Mouse (Mus musculus) frontal cortex, adult (tissue): ENCODE results near the gene 1700056E22Rik.

ENCODE experiments used
- ATAC-seq: cut with Nextera tagmentation; 2 replicates; pipeline ENCODE4 v1.9.2; 2017; ENCODE audit warnings: mild to moderate bottlenecking, moderate library complexity, mixed read lengths; ENCODE audit not compliant: low TSS enrichment

The 1700056E22Rik gene

DNA sequence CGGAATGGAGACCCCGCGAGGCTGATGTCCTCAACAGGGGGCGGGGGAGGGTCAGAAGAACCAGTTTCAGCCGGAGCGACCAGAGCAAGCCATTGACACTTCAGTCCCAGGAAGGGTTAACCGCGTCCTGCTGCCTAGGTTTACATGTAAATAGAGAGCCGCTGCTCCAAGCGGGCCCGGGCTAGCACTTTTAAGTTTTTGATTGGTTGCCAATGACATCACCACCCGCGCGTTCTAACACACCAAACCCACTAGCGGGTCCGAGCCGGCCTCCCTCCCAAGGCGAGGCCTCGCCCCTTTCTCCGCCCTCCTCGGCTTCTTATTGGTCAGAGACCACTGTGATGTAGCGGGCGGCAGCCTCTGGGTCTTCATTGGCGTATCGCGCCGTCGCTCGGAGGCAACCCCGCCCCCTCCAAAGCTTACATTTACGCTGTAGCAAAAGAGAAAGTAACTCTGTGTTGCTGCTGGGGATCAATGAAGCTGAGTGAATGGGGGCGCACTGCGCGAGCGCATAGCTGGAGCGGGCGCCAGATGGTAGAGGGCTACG is at the start of gene 1700056E22Rik:
Gene 1700056E22Rik, minus strand, starts transcription at position 291 of the 547 bp plus-strand sequence.
- ATAC-seq: peak; percentile 97

DNA sequence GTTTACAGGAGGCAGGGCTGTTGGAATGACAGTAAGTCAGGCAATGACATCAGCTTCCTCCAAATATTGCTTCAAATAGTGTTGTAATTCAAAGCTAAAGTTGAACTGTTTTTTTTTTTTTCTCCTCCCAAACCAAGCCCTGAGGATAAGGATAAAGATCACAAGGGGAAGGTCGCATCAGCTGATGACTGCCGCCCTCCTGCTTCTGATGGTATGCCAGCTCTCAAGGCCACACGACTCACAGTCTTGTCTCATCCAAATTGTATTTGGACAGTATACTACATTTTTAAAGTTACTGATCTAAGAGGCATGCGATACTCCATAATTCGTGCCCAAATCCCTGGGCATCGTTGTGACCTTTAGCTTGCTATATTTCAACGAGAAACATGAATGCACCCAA is 49.1 kb upstream of the 1700056E22Rik start:
- ATAC-seq: no peak

- no peak for ATAC-seq
Measured at GRCm38 (mm10) chr1:184082661-184083060, 48.6 kb upstream of the 1700056E22Rik start.

GRCm38 (mm10) chr1:184079304-184079703 is 45.2 kb upstream of the 1700056E22Rik start:
- ATAC-seq: no peak

DNA sequence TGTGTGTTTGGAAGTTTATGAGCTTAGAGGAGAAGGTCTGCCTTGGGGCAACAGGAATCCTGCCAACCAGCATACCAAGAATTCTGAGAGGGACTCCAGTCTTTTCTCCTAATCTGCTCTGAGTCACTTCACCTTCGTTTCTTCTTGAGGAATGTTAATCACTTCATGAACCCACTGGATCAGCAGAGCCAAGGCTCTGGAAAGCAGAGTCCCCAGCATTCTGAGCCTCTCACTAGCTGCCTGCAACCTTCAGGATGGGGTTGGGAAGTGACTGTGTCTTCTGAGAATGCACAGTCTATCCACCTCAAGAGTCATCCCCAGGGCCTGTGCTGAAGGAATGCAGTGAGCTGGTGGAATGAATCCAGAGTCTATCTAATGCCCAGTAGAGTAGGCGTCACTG is 42.7 kb upstream of the 1700056E22Rik start:
- no peak for ATAC-seq

DNA sequence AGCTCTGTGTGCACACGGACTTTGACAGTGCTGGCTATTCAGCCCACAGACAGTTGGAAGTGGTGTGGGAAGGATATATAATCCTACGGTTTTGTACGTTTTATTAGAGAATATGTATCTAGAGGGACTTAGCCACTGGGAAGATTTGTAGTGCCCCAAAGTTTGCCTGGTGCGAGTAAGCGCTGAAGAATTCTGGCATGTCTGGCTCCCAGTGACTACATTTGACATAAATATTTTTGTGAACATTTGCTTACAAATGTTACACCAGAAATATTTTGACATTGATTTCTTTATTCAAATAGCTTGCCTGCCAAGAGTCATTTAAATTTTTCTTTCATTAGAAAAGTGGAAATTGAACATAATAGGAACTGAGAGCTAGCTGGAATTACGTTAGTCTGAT is 42.0 kb upstream of the 1700056E22Rik start:
- ATAC-seq: peak; percentile 38; the same call in 1 of the 2 replicates

DNA sequence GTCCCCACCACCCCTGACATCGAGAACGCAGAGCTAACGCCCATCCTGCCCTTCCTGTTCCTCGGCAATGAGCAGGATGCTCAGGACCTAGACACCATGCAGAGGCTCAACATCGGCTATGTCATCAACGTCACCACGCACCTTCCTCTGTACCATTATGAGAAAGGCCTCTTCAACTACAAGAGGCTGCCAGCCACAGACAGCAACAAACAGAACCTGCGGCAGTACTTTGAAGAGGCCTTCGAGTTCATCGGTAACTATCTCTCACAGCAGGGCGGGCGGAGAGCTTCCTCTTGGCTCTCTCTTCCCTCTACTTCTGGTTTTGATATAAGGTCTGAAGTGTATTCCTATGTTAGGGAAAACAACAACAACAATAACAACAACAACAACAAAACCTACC is 34.9 kb upstream of the 1700056E22Rik start:
- ATAC-seq: no peak

- ATAC-seq: no peak
Measured at GRCm38 (mm10) chr1:184067704-184068558, 33.8 kb upstream of the 1700056E22Rik start.

GRCm38 (mm10) chr1:184066460-184067287 is 32.6 kb upstream of the 1700056E22Rik start:
- ATAC-seq: no peak

DNA sequence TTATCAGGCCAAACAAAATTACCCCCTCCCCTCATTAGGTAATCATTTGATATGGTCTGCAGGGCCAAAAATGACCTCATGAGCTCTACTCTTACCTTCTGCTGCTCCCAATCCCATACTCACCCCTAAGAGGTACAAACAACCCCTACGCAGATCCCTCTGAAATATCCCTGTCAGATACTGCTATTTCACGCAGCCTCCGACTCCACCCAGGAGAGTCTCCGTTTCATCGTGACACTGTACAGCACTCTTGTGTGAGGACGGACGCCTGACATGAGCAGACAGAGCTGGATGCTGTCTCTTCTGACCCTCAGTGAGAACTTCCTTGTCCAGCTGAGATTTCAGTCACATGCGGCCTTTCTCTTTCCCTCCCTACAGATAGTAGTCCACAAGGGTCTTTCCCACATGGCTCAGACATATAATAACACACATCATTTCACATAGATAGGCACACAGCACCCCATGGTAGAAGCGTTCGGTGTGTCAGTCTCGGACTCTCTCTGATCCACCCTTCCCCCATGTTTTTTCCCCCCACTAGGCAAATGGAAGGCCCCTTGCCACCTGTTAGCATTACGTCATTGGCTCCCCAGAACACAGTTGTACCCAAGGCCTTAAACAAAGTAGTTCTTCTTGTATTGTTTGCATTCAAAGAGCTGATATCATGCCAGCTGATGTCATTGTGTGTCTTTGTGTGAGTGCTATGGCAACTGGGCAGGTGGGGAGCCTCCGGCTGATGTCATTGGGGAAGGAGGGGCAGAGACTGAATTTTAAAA is 31.7 kb upstream of the 1700056E22Rik start:
- peak; percentile 41 for ATAC-seq

DNA sequence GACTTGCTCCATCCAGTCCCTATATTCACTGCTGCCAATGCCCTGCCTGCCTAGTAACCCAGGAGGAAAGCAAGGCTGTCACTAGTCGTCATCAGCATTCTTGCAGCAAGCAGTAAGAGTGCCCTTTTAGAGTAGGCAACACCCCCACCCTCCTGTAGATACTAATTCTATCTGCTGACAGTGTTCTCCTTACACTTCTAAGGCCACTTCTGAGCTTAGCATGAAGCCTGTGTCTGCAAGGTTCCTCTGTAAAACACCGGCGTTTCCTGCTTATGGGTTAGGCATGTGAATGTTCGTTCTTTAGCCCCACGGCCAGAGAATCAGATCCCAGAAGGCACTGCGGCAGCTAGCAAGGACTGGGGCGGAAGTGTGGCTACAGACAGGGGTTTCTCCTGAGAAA is 30.2 kb upstream of the 1700056E22Rik start:
- no peak for ATAC-seq

DNA sequence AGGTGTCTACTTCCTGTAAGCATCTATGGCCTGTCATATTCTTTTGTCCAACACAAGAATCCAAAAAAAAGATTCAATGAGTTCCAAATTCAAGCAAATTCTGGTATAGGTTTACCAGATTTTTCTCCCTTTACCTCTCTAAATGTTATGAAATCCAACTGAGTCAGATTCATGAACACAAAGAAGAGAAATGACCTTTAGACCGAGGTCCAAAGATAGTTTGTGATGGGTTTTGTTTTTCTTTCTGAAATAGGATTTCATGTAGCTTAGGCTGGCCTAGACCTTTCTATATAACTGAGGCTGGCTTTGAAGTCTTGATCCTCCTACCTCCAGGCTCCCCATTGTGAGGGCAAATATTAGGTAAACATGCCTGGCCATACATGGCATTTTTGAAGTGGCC is 27.8 kb upstream of the 1700056E22Rik start:
- no peak for ATAC-seq

- no peak for ATAC-seq
Measured at GRCm38 (mm10) chr1:184060828-184061734, 27.0 kb upstream of the 1700056E22Rik start.

DNA sequence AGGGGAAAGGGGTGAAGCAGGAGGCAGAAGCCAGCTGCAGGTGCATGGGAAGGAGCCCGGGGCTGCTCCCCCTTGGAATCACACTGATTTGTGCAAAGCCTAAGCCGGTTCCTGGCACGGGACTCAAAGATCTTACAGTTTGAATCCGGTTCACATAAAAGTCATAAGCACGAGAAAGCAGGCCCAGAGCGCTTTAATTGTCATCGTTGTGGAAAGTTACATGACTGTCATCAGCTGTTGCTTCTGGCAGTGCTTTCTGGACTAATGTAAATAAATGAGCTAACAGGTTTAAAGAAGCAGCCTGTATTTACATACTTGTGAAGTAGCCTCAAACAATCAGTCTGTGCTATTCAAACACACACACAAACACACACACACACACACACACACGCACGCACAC is 26.3 kb upstream of the 1700056E22Rik start:
- no peak for ATAC-seq

DNA sequence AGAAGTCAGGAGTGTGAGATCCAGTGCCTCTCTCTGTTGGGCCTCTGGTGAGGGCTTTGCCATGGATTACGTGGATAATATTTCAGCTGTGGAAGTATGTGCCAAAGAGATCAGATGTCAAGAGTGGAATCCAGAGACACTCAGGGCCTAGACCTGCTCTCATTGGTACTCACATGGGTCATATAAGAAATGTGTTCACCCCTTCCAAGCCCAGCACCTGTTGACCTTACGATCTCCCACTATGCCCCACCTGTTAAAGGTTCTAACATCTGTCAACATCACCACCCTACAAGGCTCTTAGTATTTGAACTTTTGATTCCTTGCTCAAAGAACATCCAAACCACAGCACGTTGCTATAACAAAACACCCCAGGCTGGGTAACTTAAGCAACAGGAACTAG is 25.7 kb upstream of the 1700056E22Rik start:
- ATAC-seq: no peak

DNA sequence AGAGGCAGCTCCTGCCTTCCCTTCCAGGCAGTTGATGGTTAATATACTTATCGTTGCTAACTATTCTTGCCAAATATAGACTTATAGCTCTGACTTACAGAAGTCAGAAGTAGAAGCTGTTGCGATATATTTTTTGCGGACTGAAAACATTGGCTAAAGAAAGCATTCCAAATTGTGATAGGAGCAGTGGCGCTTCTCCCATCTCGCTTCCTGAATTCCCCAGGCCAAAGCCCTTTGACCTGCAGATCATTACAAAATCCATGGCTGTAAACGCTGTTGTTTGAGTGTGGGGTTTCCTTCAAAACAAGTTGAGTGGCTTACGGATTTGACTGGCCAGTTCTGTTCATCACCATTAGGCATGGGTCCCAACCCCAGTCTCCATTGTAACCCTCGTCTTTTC is 24.1 kb upstream of the 1700056E22Rik start:
- no peak for ATAC-seq

DNA sequence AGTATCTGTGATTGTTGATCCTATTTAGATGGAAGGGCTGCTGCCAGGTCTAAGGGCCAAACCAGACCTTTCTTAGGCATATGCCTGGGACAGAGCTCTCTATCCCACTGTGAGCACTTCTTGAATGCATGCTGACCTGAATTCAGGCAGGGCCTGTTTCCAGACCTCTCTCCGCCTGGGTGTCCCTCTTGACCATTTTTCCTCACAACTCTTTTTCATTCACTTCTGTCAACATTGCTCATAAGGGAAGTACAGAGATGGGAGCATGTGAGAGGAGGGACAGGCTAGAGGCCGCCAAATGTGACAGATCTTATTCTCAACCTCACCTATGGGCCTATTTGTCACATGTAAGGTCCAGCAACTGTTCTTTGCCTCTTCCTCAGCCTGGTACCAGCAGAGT is 20.1 kb upstream of the 1700056E22Rik start:
- no peak for ATAC-seq

GRCm38 (mm10) chr1:184053711-184054110 is 19.6 kb upstream of the 1700056E22Rik start:
- ATAC-seq: no peak

DNA sequence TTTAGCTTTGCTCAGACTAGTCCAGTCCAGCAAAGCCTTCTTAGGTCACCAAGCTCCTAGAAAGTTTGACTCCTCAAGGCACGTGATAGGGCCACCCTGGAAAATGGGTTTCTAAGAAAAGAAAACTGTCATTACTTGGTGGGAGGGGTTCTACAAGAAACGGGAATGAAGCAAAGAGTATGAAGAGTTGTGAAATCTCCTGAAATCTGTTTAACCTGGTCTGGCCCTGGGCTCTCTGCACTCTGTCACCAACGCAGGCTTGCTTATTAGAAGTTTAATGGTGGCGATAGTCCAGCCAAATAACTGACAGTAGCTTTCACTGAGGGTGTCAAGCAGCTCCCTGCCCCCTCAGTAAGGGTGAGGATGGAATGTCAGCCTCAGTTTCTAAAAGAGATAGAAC is 19.0 kb upstream of the 1700056E22Rik start:
- no peak for ATAC-seq

DNA sequence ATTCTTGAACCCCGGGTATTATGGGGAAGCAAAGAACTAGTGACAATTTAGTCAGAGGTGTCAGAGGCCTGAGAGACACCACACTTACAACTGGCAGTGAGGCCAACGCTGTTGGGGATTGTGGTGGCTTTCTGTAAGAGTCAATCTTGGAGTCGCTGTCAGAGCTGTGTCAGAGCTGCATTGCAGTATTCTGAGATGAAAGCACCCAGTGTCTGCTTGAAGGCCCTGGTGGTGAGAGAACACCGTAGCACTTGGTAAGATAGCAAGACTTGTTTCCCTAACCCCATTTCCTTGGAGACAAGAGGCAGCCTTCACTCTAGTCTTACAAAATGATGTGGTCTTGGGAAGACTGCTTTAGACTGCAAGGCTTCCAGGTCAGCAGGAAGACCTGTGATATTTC is 18.2 kb upstream of the 1700056E22Rik start:
- ATAC-seq: no peak

DNA sequence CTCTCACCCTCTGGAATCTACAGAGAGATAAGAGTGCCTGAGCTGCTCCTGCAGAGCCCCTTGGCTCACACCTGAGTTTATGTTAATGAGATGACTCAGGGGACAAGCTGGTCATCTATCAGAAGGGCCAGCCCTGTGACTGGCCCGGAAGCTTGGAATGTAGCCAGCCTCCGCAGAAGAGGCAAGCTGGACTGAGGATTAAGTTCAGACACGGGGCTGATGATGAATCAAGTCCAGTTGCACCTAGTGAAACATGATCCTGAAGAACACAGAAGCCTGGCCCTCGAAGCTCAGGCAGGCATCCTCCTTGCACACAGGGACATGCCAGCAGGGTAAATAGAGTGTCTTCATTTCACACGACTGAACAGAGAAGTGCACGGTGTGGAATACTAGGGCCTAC is 17.7 kb upstream of the 1700056E22Rik start:
- no peak for ATAC-seq
